Mouse (Mus musculus): ENCODE data around the gene Abcd4.

- no peak for TF ChIP-seq POLR2A (IDR thresholded peaks at IDR 0.05; ENCODE audit: control insufficient read depth, low read depth, low read length)
- TF ChIP-seq CTCF (IDR thresholded peaks at IDR 0.05; ENCODE audit: control insufficient read depth, insufficient read depth, insufficient replicate concordance, low read depth, low read length): no peak
These were observed 3.2 kb downstream of the Abcd4 start for GRCm38 (mm10) chr12:84614001-84614400.

Data from testis, adult 2 months (tissue).